Mouse (Mus musculus) retina, embryonic 14.5 days (tissue): ENCODE measurements at regions not wholly inside any gene's neighbourhood (a gene's known extent, or its start where the extent isn't known, plus 50 kb on each side); places are given as distances from the start of the nearest gene placed in this dataset.

Experiments
- DNase-seq: peaks from one replicate; pipeline ENCODE4 v3.0.0-alpha.2; 2015; ENCODE audit warnings: low spot score

GRCm38 (mm10) chr14:23237376-23237775 is 776.9 kb downstream of the Kcnma1 start:
- DNase-seq, result no peak

- no peak for DNase-seq
Observed at GRCm38 (mm10) chr14:23198676-23199075, 815.6 kb downstream of the Kcnma1 start.

GRCm38 (mm10) chr14:23194569-23195529 is 819.4 kb downstream of the Kcnma1 start:
- DNase-seq, result no peak

- peak; percentile 35 for DNase-seq
Observed at GRCm38 (mm10) chr14:23192566-23192965, 821.7 kb downstream of the Kcnma1 start.

- DNase-seq, result peak; percentile 45
Observed at GRCm38 (mm10) chr14:23185359-23185758, 828.9 kb downstream of the Kcnma1 start.

GRCm38 (mm10) chr14:23169346-23169745 is 844.9 kb downstream of the Kcnma1 start:
- DNase-seq, result no peak

GRCm38 (mm10) chr14:23160567-23160966 is 853.7 kb downstream of the Kcnma1 start:
- DNase-seq, result no peak

- DNase-seq, result no peak
Observed at GRCm38 (mm10) chr14:23150431-23150830, 863.9 kb downstream of the Kcnma1 start.

- DNase-seq, result no peak
Observed at GRCm38 (mm10) chr14:23146981-23147380, 867.3 kb downstream of the Kcnma1 start.

GRCm38 (mm10) chr14:23140385-23140784 is 873.9 kb downstream of the Kcnma1 start:
- no peak for DNase-seq

GRCm38 (mm10) chr14:23134723-23135122 is 879.6 kb downstream of the Kcnma1 start:
- DNase-seq, result no peak

GRCm38 (mm10) chr14:23131736-23132519 is 882.4 kb downstream of the Kcnma1 start:
- DNase-seq, result no peak

GRCm38 (mm10) chr14:23115889-23116510 is 898.3 kb downstream of the Kcnma1 start:
- DNase-seq, result no peak

- no peak for DNase-seq
Observed at GRCm38 (mm10) chr14:23114910-23115309, 899.4 kb downstream of the Kcnma1 start.

GRCm38 (mm10) chr14:23114456-23114855 is 899.8 kb downstream of the Kcnma1 start:
- no peak for DNase-seq

GRCm38 (mm10) chr14:23112369-23112768 is 901.9 kb downstream of the Kcnma1 start:
- DNase-seq, result no peak

GRCm38 (mm10) chr14:23108590-23108989 is 905.7 kb downstream of the Kcnma1 start:
- no peak for DNase-seq

- no peak for DNase-seq
Observed at GRCm38 (mm10) chr14:23107466-23107865, 906.8 kb downstream of the Kcnma1 start.
